Comparison of ENCODE assay signal across 19 mouse cellular contexts in genomic region chr2:72129612-72130311, GRCm38 (mm10).
"Had no signal": no experiment of that assay in that cellular context is flagged by ENCODE, and none has a peak within 500 bp of the region (broad histone marks: within the 10 kb centered on the region; RNA-seq: fewer than 3 reads in every experiment).

No protein-coding gene starts in this region.

- ATAC-seq: liver, postnatal 0 days; lung, postnatal 0 days had no signal

- H3K27ac ChIP-seq: liver, embryonic 13.5 days; liver, embryonic 15.5 days; lung, embryonic 15.5 days; macrophage; neural tube, embryonic 12.5 days; stomach, embryonic 15.5 days; stomach, postnatal 0 days had no signal

- H3K36me3 ChIP-seq: liver, embryonic 13.5 days; liver, embryonic 15.5 days; lung, embryonic 15.5 days; neural tube, embryonic 12.5 days; stomach, embryonic 15.5 days had no signal

- H3K4me3 ChIP-seq: liver, embryonic 13.5 days; liver, embryonic 15.5 days; lung, embryonic 15.5 days; megakaryocyte, embryonic 14.5 days; myocyte; neural tube, embryonic 12.5 days; stomach, embryonic 15.5 days had no signal

- DNase-seq: liver, embryonic 13.5 days; liver, postnatal 0 days; lung, adult 2 months; lung, postnatal 14 days; lung, postnatal 36 days; right cerebral cortex, postnatal 14 days; thymus, adult 2 months; thymus, postnatal 25 days; thymus, postnatal 4 days had no signal

- H3K9me3 ChIP-seq: liver, embryonic 13.5 days; liver, embryonic 15.5 days; lung, embryonic 15.5 days; megakaryocyte, embryonic 14.5 days; neural tube, embryonic 12.5 days; stomach, embryonic 15.5 days had no signal

- H3K27me3 ChIP-seq: liver, embryonic 13.5 days; liver, embryonic 15.5 days; lung, embryonic 15.5 days; neural tube, embryonic 12.5 days; stomach, embryonic 15.5 days had no signal

- H3K4me1 ChIP-seq: liver, embryonic 15.5 days; neural tube, embryonic 12.5 days; stomach, embryonic 15.5 days had no signal

- H3K9ac ChIP-seq: liver, embryonic 13.5 days; liver, embryonic 15.5 days; liver, postnatal 0 days; lung, embryonic 15.5 days; neural tube, embryonic 12.5 days; stomach, embryonic 15.5 days had no signal

- H3K4me2 ChIP-seq: liver, embryonic 11.5 days; liver, embryonic 13.5 days; liver, embryonic 15.5 days; lung, embryonic 15.5 days; neural tube, embryonic 12.5 days; stomach, embryonic 15.5 days had no signal
